Mouse (Mus musculus) effector memory CD4-positive, alpha-beta T cell, adult 5 months (primary cell): ENCODE data around the gene Gsta2. TPM values are rescaled to one million over a fixed set of nuclear protein-coding genes. Genes with fewer than 3 reads are reported as not detected.

ENCODE experiments used
- polyA plus RNA-seq: library from polyadenylated mRNA; unstranded; fragments of 100-300 nt; shearing (Covaris generic); gene quantifications from one replicate; pipeline ENCODE4 v1.2.1, GENCODE M21; 2017

The Gsta2 gene
- not detected for polyA plus RNA-seq

DNA sequence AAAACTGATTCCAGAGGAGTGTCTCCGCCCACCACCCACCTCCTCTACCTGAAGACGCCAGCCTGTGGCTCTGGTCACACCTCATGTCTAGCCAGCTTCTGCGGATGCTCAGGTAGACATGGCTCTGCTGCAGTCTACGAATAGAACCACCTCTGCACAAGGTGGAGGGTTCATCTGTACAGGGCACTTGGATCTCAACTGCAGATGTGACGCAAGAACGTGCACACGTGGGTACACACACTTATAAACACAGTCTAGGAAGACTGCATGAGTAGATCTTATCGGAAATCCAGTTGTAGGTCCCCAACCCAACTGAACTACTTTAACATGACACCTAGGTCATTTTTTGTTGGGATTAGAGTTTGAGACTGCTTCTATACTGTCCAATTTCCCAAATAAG lies at the start of gene Gsta2:
TSS of gene Gsta2 (minus strand) at position 178 of the 400 bp plus-strand sequence.

DNA sequence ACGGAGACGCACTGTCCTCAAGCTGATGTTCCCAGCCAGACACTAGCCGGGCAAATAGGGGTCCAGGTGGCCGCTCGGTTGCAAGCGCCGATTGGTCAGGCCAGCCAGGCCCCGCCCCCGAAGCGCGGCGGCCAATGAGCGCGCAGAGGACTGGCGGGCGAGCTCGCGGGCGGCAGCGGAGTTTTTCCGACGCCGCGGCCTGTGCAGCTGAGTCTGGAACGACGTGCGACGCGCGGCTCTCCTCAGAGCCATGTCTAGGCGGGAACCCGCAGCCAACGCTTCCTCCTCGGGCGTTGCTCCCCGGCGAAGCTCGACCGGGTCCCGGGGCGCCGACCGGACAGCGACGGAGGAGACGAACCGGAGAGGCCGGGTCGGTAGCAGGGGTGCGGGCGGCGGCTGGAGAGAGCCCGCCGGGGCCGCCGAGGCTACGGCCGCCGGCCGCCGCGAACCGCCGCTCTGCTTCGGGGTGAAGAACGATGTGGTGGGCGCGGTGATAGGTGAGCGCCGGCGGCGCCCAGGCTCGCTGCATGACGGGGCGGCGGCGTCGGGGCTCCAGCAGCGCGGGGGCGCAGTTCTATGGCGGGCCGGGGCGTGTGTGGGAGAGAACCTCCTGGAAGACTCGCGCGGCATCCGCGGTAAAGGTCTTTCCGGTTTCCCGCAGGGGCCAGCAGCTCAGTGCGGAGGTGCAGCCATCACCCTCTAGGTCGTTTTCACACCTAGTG lies 40.2 kb upstream of the Gsta2 start, which contains the start of gene Ddx43:
TSS of gene Ddx43 (plus strand) at position 148 of the 722 bp plus-strand sequence.

GRCm38 (mm10) chr9:78378113-78378785 lies 22.7 kb upstream of the Gsta2 start, which contains the start of gene Ooep:
Gene Ooep, minus strand, starts transcription at chr9:78378725.

GRCm38 (mm10) chr9:78367959-78368358 lies 12.4 kb upstream of the Gsta2 start, which contains the start of gene Dppa5a:
Gene Dppa5a, minus strand, starts transcription at chr9:78368177.

GRCm38 (mm10) chr9:78327289-78327688 lies 28.3 kb downstream of the Gsta2 start, which contains the start of gene Omt2b:
Gene Omt2b, plus strand, starts transcription at chr9:78327589.

DNA sequence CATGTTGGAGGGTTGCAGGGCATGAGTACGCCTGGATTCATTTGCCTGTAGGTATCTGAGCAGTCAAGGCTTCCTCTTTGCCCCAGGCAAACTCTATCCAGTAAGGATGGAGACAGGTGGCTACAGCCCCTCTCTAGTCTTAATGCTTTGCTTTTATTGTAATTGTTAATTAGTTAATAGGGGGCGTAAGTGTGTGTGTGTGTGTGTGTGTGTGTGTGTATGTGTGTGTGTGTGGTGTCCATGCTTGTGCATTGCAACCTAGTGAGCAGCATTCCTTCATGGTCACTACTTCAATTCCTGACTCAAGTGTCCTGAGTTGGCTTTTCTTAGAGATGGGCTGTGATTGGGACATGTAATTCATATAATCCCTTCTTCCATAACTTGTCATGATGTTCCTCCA lies 40.9 kb downstream of the Gsta2 start, which contains the start of gene Omt2a:
TSS of gene Omt2a (minus strand) at position 101 of the 400 bp plus-strand sequence.

GRCm38 (mm10) chr9:78289723-78290122 lies 65.9 kb downstream of the Gsta2 start, which contains the start of gene Gm10639:
Gene Gm10639, plus strand, starts transcription at chr9:78289923.

Other genes starting within 250 kb of the Gsta2 start
- 57.9 TPM for gene Fbxo9, start 246.7 kb downstream of the Gsta2 start, polyA plus RNA-seq
- gene Ick, start 246.6 kb downstream of the Gsta2 start, polyA plus RNA-seq: 6.4 TPM
- 1.8 TPM for gene Gsta4, start 173.0 kb downstream of the Gsta2 start, polyA plus RNA-seq
- not detected for gene Gsta1, start 125.1 kb downstream of the Gsta2 start, polyA plus RNA-seq
- not detected for gene Gm3776, start 98.7 kb downstream of the Gsta2 start, polyA plus RNA-seq
- not detected for gene Gm10639, start 65.9 kb downstream of the Gsta2 start, polyA plus RNA-seq
- gene Omt2a, start 41.0 kb downstream of the Gsta2 start, polyA plus RNA-seq: not detected
- gene Omt2b, start 28.2 kb downstream of the Gsta2 start, polyA plus RNA-seq: not detected
- not detected for gene Dppa5a, start 12.4 kb upstream of the Gsta2 start, polyA plus RNA-seq
- 0.22 TPM for gene Ooep, start 22.9 kb upstream of the Gsta2 start, polyA plus RNA-seq
- 4.8 TPM for gene Ddx43, start 40.0 kb upstream of the Gsta2 start, polyA plus RNA-seq
- gene Cgas, start 87.4 kb upstream of the Gsta2 start, polyA plus RNA-seq: 2.8 TPM
- 19.7 TPM for gene Mto1, start 92.4 kb upstream of the Gsta2 start, polyA plus RNA-seq
- not detected for gene Gm17324, start 93.0 kb upstream of the Gsta2 start, polyA plus RNA-seq
- 5,289 TPM for gene Eef1a1, start 133.4 kb upstream of the Gsta2 start, polyA plus RNA-seq
- 7.5 TPM for gene Slc17a5, start 232.3 kb upstream of the Gsta2 start, polyA plus RNA-seq